Mouse (Mus musculus) midbrain, embryonic 11.5 days (tissue): ENCODE results near the gene Cntfr. TPM values are rescaled to one million over a fixed set of nuclear protein-coding genes. Genes with fewer than 3 reads are reported as not detected.
A peak's percentile ranks its signal among the peaks of the same experiment; 100 is the strongest.

ENCODE experiments used
- ATAC-seq: fragments of 200-750 bp; cut with Nextera tagmentation; 2 replicates; pipeline ENCODE4 v1.8.0; 2017; ENCODE audit warnings: moderate TSS enrichment, moderate library complexity; ENCODE audit not compliant: low FRiP score
- DNase-seq: peaks from one replicate; pipeline ENCODE4 v3.0.0; 2015; ENCODE audit warnings: low spot score; ENCODE audit errors: missing footprints
- H3K27ac ChIP-seq: fragments of 300-500 bp; sonication (generic); 2 replicates; pipeline ENCODE4 v1.5.1; 2014; ENCODE audit warnings: low read depth, low read length
- H3K27me3 ChIP-seq: fragments of 300-500 bp; sonication (generic); 2 replicates; pipeline ENCODE4 v1.6.1; 2014; ENCODE audit warnings: mild to moderate bottlenecking, low read length, moderate library complexity, mixed read lengths; ENCODE audit not compliant: control insufficient read depth, insufficient read depth
- H3K36me3 ChIP-seq: fragments of 300-500 bp; sonication (generic); 2 replicates; pipeline ENCODE4 v1.6.1; 2014; ENCODE audit warnings: mild to moderate bottlenecking, low read length, moderate library complexity, mixed read lengths; ENCODE audit not compliant: control insufficient read depth, insufficient read depth
- H3K4me1 ChIP-seq: fragments of 300-500 bp; sonication (generic); 2 replicates; pipeline ENCODE4 v1.6.1; 2014; ENCODE audit warnings: low read length; ENCODE audit not compliant: control insufficient read depth, insufficient read depth
- H3K4me2 ChIP-seq: fragments of 300-500 bp; sonication (generic); 2 replicates; pipeline ENCODE4 v1.6.1; 2014; ENCODE audit warnings: mild to moderate bottlenecking, moderate library complexity
- H3K4me3 ChIP-seq: fragments of 300-500 bp; sonication (generic); 2 replicates; pipeline ENCODE4 v1.5.1; 2014; ENCODE audit warnings: low read depth, low read length
- H3K9ac ChIP-seq: fragments of 300-500 bp; sonication (generic); 2 replicates; pipeline ENCODE4 v1.6.1; 2014; ENCODE audit warnings: low read length
- H3K9me3 ChIP-seq: fragments of 300-500 bp; sonication (generic); 2 replicates; pipeline ENCODE4 v1.6.1; 2016; ENCODE audit warnings: low read length; ENCODE audit not compliant: control insufficient read depth
- WGBS: fragments of 180-500 bp; shearing (Covaris S2); extraction: QIAGEN DNeasy Blood & Tissue Kit; methylation state at CpG from one replicate; pipeline ENCODE4 v1.1.7; 2014; 5-methylcytosine and 5-hydroxymethylcytosine counted together
- polyA plus RNA-seq: library from polyadenylated mRNA; unstranded; fragments of >200 nt; fragmentation: Nextera tagmentation; extraction: Ambion mirVana; gene quantifications from 2 replicates; pipeline ENCODE4 v1.2.1, GENCODE M21; 2014

Cntfr gene
- polyA plus RNA-seq, 1 experiment from 2014 or later = 33.8 TPM

DNA sequence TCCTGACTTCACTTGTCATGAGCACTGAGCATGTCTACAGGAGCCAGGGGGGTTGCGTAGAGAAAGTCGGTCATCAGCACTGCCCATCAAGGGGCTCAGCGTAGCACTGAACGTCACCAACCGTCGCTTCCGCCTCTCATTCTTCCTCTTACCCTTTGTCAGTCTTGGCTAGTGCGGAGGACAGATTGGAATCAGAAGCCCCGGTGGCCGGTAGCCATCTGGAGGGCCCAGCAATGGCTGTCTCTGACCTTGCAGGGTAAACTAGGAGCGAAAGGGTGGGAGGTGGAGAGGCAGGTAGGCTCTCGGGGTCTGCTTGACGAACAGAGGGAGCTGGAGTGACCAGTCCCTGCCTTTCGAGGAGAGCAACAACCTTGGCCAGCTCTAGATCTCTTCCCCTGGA, 74.8 kb downstream of the Cntfr start:
- H3K4me1 ChIP-seq = peaks cover 3% of the 10 kb centered on the region
- no peaks in the 10 kb centered on the region for H3K36me3 ChIP-seq
- no peaks in the 10 kb centered on the region for H3K9me3 ChIP-seq
- H3K27ac ChIP-seq = no peak overlapping the region
- H3K4me2 ChIP-seq = no peak overlapping the region
- H3K9ac ChIP-seq = no peak overlapping the region
- 84% methylated on average over 14 of the region's 14 CpGs for WGBS
- ATAC-seq (no peak), DNase-seq (no peak)
- H3K27me3 ChIP-seq = peaks cover 4% of the 10 kb centered on the region; the same call in 1 of the 2 replicates
- no peak overlapping the region for H3K4me3 ChIP-seq

DNA sequence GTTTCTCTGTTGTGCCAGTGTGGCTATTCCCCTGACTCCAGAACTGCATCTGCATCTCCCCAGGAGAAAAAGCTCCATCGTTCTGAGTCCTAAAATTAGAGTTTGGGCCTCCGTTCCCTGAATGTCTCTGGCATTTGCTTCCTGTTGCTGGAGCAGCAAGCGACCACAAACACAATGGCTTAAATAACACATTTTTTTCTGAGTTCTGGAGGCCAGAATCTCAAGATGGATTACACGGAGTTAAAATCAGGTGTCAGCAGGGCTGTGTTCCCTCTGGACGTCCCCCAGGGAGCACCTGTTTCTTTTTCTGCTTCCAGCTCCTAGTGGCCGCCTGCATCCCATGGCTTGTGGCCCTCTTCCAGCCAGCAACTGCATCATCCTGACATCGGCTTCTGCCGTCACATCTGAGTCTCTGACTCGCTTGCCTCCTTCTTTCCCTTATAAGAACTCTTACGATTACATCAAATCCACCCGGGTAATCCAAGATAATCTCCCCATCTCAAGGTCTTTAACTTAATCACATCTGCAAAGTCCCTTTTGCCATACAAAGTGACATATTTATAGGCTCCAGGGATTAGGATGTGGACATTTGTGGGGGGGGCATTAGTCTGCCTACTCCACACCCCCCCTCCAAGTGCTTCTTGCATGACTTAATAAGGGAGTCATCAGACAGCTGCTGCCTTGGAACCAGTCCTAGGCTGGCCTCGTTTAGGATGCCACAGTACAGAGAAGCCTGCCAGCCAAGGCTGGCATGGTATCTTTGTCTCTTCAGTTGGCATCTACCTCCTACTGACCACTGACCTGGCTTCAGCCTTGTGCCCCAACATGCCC, 77.8 kb downstream of the Cntfr start:
- H3K27me3 ChIP-seq = no peaks in the 10 kb centered on the region
- H3K4me1 ChIP-seq = peaks cover 3% of the 10 kb centered on the region
- ATAC-seq (no peak), DNase-seq (no peak)
- no peaks in the 10 kb centered on the region for H3K9me3 ChIP-seq
- no peak overlapping the region for H3K4me3 ChIP-seq
- WGBS = 51% methylated on average over 12 of the region's 12 CpGs
- H3K4me2 ChIP-seq = no peak overlapping the region
- no peaks in the 10 kb centered on the region for H3K36me3 ChIP-seq
- H3K27ac ChIP-seq = no peak overlapping the region
- H3K9ac ChIP-seq = no peak overlapping the region

DNA sequence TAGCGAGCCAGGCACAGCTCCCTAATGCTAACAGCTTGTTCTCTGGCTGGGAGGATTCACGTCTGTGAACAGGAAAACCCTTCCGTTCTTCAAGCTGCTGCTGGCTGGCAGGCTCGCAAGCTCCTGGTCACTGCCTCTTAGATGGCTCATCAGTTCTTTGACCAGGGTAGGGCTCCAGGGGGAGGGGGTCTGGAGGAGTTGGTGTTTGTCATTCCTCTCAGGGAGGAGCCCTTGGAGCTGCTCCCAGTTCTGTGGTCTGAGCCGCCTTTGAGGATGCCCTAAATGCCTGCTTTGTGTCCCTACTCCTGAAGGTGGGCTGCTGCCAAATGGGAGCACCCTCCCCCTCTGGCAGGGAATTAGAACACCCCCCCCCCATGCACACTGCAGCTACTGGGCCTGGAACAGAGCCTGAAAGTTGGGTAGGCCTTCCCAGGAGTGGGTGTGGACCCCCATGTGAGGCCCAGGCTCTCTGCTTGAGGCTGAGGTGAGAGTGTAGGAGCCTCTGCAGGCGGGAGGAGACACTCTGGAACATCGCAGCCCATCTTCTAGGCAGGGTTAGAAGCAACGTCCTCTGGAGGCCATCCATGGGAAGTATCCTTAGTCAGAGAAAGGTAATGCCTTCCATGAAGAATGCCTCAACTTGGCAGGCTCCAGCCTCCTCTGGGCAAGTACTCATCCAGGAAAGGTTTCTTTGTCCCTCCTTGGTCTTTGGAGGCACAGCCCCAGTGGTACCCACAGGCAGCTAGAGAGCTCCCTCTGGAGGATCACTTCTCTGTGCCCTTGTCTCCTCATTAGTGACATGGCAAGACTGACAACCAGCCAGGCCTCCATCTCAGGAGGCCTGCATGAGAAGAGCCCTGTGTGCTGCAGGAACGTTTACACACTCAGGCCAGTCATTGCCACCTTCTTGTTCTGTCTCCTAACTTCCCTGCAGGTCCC, 81.0 kb downstream of the Cntfr start:
- Histone ChIP-seq H3K27ac (no peak overlapping the region), H3K9me3 (no peaks in the 10 kb centered on the region), H3K4me3 (no peak overlapping the region), H3K4me1 (peaks cover 26% of the 10 kb centered on the region), H3K36me3 (no peaks in the 10 kb centered on the region), H3K27me3 (no peaks in the 10 kb centered on the region), H3K4me2 (no peak overlapping the region), H3K9ac (no peak overlapping the region)
- 66% methylated on average over 9 of the region's 9 CpGs for WGBS
- ATAC-seq (0 out of 2 replicates have a peak, but pooled peaks have one; percentile 17), DNase-seq (no peak)

DNA sequence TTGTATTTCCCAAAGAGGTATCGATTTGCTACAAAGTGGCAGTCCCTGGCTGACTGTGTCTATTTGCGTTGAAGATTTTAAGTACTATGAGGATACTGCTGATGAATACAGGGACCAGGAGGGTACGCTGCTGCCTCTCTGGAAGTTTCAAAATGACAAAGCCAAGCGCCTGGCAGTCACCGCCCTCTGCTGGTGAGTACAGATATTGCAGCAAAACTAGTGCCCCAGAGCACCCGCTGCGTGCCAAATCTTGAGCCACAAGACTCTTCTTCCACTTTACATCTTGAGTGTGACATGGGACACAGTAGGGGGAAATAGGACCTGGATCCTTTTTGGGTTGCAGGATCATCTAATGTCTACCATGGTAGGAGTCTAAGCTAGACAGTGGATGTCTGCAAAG, 82.7 kb downstream of the Cntfr start:
- Histone ChIP-seq H3K36me3 (no peaks in the 10 kb centered on the region), H3K4me2 (no peak overlapping the region), H3K27me3 (no peaks in the 10 kb centered on the region), H3K9me3 (no peaks in the 10 kb centered on the region), H3K9ac (peak overlapping the region; percentile 6; the same call in 1 of the 2 replicates), H3K4me1 (peaks cover 23% of the 10 kb centered on the region), H3K27ac (no peak overlapping the region), H3K4me3 (no peak overlapping the region)
- DNase-seq (peak; percentile 98), ATAC-seq (peak; percentile 33)
- WGBS = 9% methylated on average over 7 of the region's 7 CpGs

DNA sequence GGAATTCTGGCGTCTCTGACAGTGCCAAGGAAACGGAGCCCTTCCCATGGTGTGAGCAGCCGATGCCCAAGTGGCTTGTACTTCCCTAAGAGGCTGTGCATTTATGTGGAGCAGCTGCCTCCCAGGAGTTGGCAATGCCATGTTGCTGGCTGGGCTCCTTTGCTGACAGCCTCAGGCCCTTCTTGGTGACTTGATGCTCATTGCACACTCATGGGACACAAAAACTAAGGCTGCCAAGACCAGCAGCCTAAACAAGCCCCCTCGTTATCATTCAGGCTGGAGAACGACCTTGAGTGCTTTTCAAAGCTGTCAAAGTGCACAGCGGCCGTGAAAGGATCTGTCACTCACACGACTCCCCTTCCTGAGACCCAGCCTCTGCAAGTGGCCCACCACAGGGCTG, 84.7 kb downstream of the Cntfr start:
- H3K4me1 ChIP-seq = peaks cover 22% of the 10 kb centered on the region
- H3K4me3 ChIP-seq = no peak overlapping the region
- DNase-seq (peak; percentile 91), ATAC-seq (peak; percentile 54)
- no peaks in the 10 kb centered on the region for H3K9me3 ChIP-seq
- 29% methylated on average over 8 of the region's 8 CpGs for WGBS
- peak overlapping the region; percentile 57 for H3K27ac ChIP-seq
- H3K4me2 ChIP-seq = 0 out of 2 replicates have a peak overlapping the region, but pooled peaks have one; percentile 2
- H3K27me3 ChIP-seq = no peaks in the 10 kb centered on the region
- peak overlapping the region; percentile 14; the same call in 1 of the 2 replicates for H3K9ac ChIP-seq
- H3K36me3 ChIP-seq = no peaks in the 10 kb centered on the region

DNA sequence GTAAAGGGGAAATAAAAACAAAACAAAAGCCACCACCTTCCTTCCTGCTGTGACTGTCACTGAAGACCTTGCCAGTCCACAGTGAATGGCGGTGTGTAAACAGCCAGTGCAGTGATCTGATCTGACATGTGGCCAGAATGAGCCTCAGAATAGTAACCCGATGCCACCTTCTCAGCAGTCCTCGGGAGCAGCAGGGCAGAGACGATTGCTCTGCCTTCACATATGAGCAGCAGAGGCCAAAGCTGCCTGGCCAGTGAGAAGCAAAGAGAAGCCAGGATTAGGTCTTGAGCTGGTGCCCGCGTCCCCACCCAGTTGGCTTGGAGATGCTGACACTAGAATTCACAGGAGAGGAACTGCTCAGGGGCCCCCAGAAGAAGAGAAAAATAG, 86.3 kb downstream of the Cntfr start:
- DNase-seq = peak; percentile 75
- Histone ChIP-seq H3K9ac (no peak overlapping the region), H3K4me3 (no peak overlapping the region), H3K27ac (no peak overlapping the region), H3K9me3 (no peaks in the 10 kb centered on the region), H3K27me3 (no peaks in the 10 kb centered on the region), H3K4me1 (peaks cover 22% of the 10 kb centered on the region), H3K36me3 (no peaks in the 10 kb centered on the region), H3K4me2 (no peak overlapping the region)
- 44% methylated on average over 6 of the region's 6 CpGs for WGBS
- no peak for ATAC-seq

DNA sequence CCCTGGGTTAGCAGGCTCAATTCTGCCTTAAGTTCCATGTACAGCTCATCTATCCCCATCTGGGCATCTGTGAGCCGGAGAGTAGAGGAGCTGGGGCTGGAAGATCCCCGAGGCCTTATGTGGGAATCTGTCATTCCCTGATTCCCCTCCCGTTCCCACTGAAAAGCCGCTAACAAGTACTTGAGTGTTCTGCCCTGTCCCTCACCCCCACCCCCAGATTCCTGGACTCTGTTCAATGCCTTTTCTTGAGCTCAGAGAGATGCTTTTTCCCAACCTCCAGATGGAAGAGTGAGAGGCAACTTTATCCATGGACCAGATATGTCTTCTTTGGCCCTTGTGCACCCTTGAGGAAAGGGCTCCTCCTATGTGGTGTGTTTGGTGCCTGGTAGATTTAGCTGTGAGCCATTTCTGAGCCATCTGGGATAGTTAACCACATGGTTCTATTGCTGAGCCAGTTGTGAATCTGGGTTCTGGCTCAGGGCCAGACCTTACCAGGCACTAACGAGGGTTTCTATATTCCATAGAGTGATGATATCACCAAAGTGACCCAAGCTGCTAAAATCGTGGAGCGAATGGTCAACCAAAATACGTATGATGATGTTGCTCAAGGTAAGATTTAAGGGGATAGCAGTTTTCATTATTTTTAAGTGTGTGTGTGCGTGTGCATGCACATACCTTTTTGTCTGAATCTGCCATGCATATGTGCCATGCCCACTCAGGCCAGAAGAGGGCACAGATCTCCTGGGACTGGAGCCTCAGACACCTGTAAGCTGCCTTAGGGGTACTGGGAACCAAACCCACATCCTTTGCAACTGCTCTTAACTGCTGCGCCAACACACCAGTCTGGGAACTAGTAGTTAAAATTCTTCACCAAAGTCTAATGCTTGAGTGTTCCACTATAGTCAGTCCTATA, 87.0 kb downstream of the Cntfr start:
- Histone ChIP-seq H3K4me1 (peaks cover 25% of the 10 kb centered on the region), H3K36me3 (no peaks in the 10 kb centered on the region), H3K9me3 (no peaks in the 10 kb centered on the region), H3K4me3 (no peak overlapping the region), H3K9ac (no peak overlapping the region), H3K4me2 (no peak overlapping the region), H3K27me3 (no peaks in the 10 kb centered on the region), H3K27ac (no peak overlapping the region)
- WGBS = 87% methylated on average over 10 of the region's 10 CpGs
- peak; percentile 71 for DNase-seq
- no peak for ATAC-seq
